ENCODE assay signal across 8 mouse cellular contexts in the genomic region with DNA sequence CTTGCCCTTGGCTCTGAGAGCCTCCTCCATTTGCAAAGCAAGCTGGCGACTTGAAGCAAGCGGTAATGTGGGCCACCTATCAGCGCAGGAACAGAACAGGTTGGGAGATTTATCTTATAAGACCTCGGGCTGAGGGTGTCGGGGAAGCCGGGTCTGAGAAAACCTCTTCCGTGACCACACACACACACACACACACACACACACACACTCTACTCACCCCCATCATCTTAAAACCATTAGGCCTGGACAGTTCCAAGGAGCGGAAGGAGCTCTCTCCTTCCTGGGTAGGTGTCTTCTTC. TPM values are rescaled to one million over a fixed set of nuclear protein-coding genes. Genes with fewer than 3 reads are reported as not detected.
DNase-seq lines count a peak whose midpoint lies in the region; ATAC-seq and TF ChIP-seq lines count a peak whose summit lies in the region.

No protein-coding gene starts in this region.

- no peak for TF ChIP-seq CTCF in kidney, postnatal 0 days (IDR thresholded peaks at IDR 0.05; ENCODE audit: low read depth)
- no peak for TF ChIP-seq CTCF in intestine, postnatal 0 days (IDR thresholded peaks at IDR 0.05; ENCODE audit: low read depth)

- no peak for DNase-seq in kidney, postnatal 0 days (ENCODE audit: low spot score)
- no peak for DNase-seq in kidney, postnatal 36 days
- no peak for DNase-seq in embryonic facial prominence, embryonic 10.5 days (ENCODE audit: low spot score)
- no peak for DNase-seq in spleen, adult 18-20 months
- no peak for DNase-seq in adrenal gland, postnatal 10 days

- peak overlapping the region; percentile 62 for H3K9ac ChIP-seq in kidney, postnatal 0 days (ENCODE audit: low read depth, low read length)
- H3K9ac ChIP-seq in intestine, postnatal 0 days (ENCODE audit: low read depth, low read length) = 0 out of 2 replicates have a peak overlapping the region, but pooled peaks have one; percentile 48
- H3K9ac ChIP-seq in midbrain, embryonic 16.5 days (ENCODE audit: low read depth, low read length) = no peak overlapping the region

- 0 out of 2 replicates have a peak, but pooled peaks cover under 1% of the 10 kb centered on the region for H3K36me3 ChIP-seq in kidney, postnatal 0 days (ENCODE audit: insufficient read depth, low read length)
- peaks cover 25% of the 10 kb centered on the region for H3K36me3 ChIP-seq in embryonic facial prominence, embryonic 10.5 days (replicated peaks)
- peaks cover 3% of the 10 kb centered on the region for H3K36me3 ChIP-seq in intestine, postnatal 0 days (ENCODE audit: control insufficient read depth, insufficient read depth)
- H3K36me3 ChIP-seq in midbrain, embryonic 16.5 days (ENCODE audit: control insufficient read depth, insufficient read depth, low read length) = 0 out of 2 replicates have a peak, but pooled peaks cover 4% of the 10 kb centered on the region

- peaks cover 14% of the 10 kb centered on the region for H3K4me1 ChIP-seq in kidney, postnatal 0 days (replicated peaks; ENCODE audit: insufficient read depth, low read length)
- peaks cover 48% of the 10 kb centered on the region for H3K4me1 ChIP-seq in embryonic facial prominence, embryonic 10.5 days
- H3K4me1 ChIP-seq in intestine, postnatal 0 days (replicated peaks; ENCODE audit: control insufficient read depth, insufficient read depth, low read length) = no peaks in the 10 kb centered on the region
- H3K4me1 ChIP-seq in midbrain, embryonic 16.5 days (ENCODE audit: control insufficient read depth, insufficient read depth, low read length) = no peaks in the 10 kb centered on the region

- no peaks in the 10 kb centered on the region for H3K27me3 ChIP-seq in kidney, postnatal 0 days (ENCODE audit: insufficient read depth, low read length)
- peaks cover 17% of the 10 kb centered on the region; the same call in 1 of the 2 replicates for H3K27me3 ChIP-seq in embryonic facial prominence, embryonic 10.5 days (replicated peaks; ENCODE audit: low read depth, poor library complexity, severe bottlenecking)
- no peaks in the 10 kb centered on the region for H3K27me3 ChIP-seq in intestine, postnatal 0 days (replicated peaks; ENCODE audit: control insufficient read depth, insufficient read depth, low read length)
- H3K27me3 ChIP-seq in midbrain, embryonic 16.5 days (ENCODE audit: control insufficient read depth, insufficient read depth, low read depth, low read length) = no peaks in the 10 kb centered on the region

- WGBS in kidney, postnatal 0 days = 58% methylated on average over 8 of the region's 8 CpGs
- 87% methylated on average over 8 of the region's 8 CpGs for WGBS in embryonic facial prominence, embryonic 10.5 days
- 83% methylated on average over 8 of the region's 8 CpGs for WGBS in intestine, postnatal 0 days
- WGBS in midbrain, embryonic 16.5 days = 84% methylated on average over 8 of the region's 8 CpGs

- no peak overlapping the region for H3K27ac ChIP-seq in kidney, postnatal 0 days
- H3K27ac ChIP-seq in embryonic facial prominence, embryonic 10.5 days (replicated peaks) = peak overlapping the region; percentile 80; the same call in 1 of the 2 replicates
- no peak overlapping the region for H3K27ac ChIP-seq in intestine, postnatal 0 days (ENCODE audit: low read depth, low read length)
- H3K27ac ChIP-seq in midbrain, embryonic 16.5 days (ENCODE audit: low read length) = no peak overlapping the region

- no peak for ATAC-seq in kidney, postnatal 0 days (replicated peaks; ENCODE audit: low FRiP score, low read depth)
- no peak for ATAC-seq in intestine, postnatal 0 days
- no peak for ATAC-seq in midbrain, embryonic 16.5 days
- no peak for ATAC-seq in cerebellum, adult (ENCODE audit: insufficient number of reproducible peaks, low FRiP score, low TSS enrichment)

- no peaks in the 10 kb centered on the region for H3K9me3 ChIP-seq in kidney, postnatal 0 days (replicated peaks; ENCODE audit: low read length)
- H3K9me3 ChIP-seq in embryonic facial prominence, embryonic 10.5 days = no peaks in the 10 kb centered on the region
- no peaks in the 10 kb centered on the region for H3K9me3 ChIP-seq in intestine, postnatal 0 days (ENCODE audit: control insufficient read depth)
- no peaks in the 10 kb centered on the region for H3K9me3 ChIP-seq in midbrain, embryonic 16.5 days (replicated peaks; ENCODE audit: control insufficient read depth, low read length, poor library complexity, severe bottlenecking)

- H3K4me3 ChIP-seq in kidney, postnatal 0 days (replicated peaks; ENCODE audit: low read depth, low read length) = peak overlapping the region; percentile 36; the same call in 1 of the 2 replicates
- peak overlapping the region; percentile 53 for H3K4me3 ChIP-seq in embryonic facial prominence, embryonic 10.5 days
- H3K4me3 ChIP-seq in intestine, postnatal 0 days (ENCODE audit: low read depth, low read length) = peak overlapping the region; percentile 26
- no peak overlapping the region; the same call in 1 of the 2 replicates for H3K4me3 ChIP-seq in midbrain, embryonic 16.5 days (ENCODE audit: low read depth, low read length)

- H3K4me2 ChIP-seq in kidney, postnatal 0 days (ENCODE audit: low read length) = peak overlapping the region; percentile 62
- H3K4me2 ChIP-seq in intestine, postnatal 0 days (replicated peaks; ENCODE audit: low read depth) = peak overlapping the region; percentile 61
- H3K4me2 ChIP-seq in midbrain, embryonic 16.5 days (ENCODE audit: low read length) = peak overlapping the region; percentile 32

RNA-seq across cellular contexts. Expression of a gene that starts 0.7 kb away (rescaled TPM):
- 8.6 and 9.2 TPM in 2 replicates for polyA plus RNA-seq in kidney, postnatal 0 days (2015; fragmentation: Nextera tagmentation; extraction: Ambion mirVana)
- 3.4 and 3.7 TPM in 2 replicates for polyA plus RNA-seq in embryonic facial prominence, embryonic 10.5 days (2016; fragmentation: Nextera tagmentation; extraction: Ambion mirVana)
- polyA plus RNA-seq in intestine, postnatal 0 days (2015; fragmentation: Nextera tagmentation; extraction: Ambion mirVana) = 1.7 TPM in 2 replicates
- 6.1 and 6.8 TPM in 2 replicates for polyA plus RNA-seq in midbrain, embryonic 16.5 days (2015; fragmentation: Nextera tagmentation; extraction: Ambion mirVana)
- 1 to 10 TPM; 4.7 to 6.7 TPM for total RNA-seq in adrenal gland, postnatal 10 days (2021)

RNA-seq across cellular contexts. Expression of a gene that starts 24.2 kb away (rescaled TPM):
- polyA plus RNA-seq in kidney, postnatal 0 days (2015; fragmentation: Nextera tagmentation; extraction: Ambion mirVana) = 1.8 and 2.0 TPM in 2 replicates
- polyA plus RNA-seq in embryonic facial prominence, embryonic 10.5 days (2016; fragmentation: Nextera tagmentation; extraction: Ambion mirVana) = 1.4 and 1.9 TPM in 2 replicates
- polyA plus RNA-seq in intestine, postnatal 0 days (2015; fragmentation: Nextera tagmentation; extraction: Ambion mirVana) = 1.7 and 2.1 TPM in 2 replicates
- polyA plus RNA-seq in midbrain, embryonic 16.5 days (2015; fragmentation: Nextera tagmentation; extraction: Ambion mirVana) = 1.2 and 1.6 TPM in 2 replicates
- 10 to 100 TPM; 29.8 to 30.2 TPM for total RNA-seq in adrenal gland, postnatal 10 days (2021)

RNA-seq across cellular contexts. Expression of a gene that starts 31.3 kb away (rescaled TPM):
- 30.4 and 32.4 TPM in 2 replicates for polyA plus RNA-seq in kidney, postnatal 0 days (2015; fragmentation: Nextera tagmentation; extraction: Ambion mirVana)
- polyA plus RNA-seq in embryonic facial prominence, embryonic 10.5 days (2016; fragmentation: Nextera tagmentation; extraction: Ambion mirVana) = 32.8 and 35.9 TPM in 2 replicates
- polyA plus RNA-seq in intestine, postnatal 0 days (2015; fragmentation: Nextera tagmentation; extraction: Ambion mirVana) = 10.6 and 11.6 TPM in 2 replicates
- polyA plus RNA-seq in midbrain, embryonic 16.5 days (2015; fragmentation: Nextera tagmentation; extraction: Ambion mirVana) = 40.4 and 42.1 TPM in 2 replicates
- 10 to 100 TPM; 31.3 to 39.3 TPM for total RNA-seq in adrenal gland, postnatal 10 days (2021)
